Mouse (Mus musculus): ENCODE results near the gene Gucy2c.
"Not testable (repeated sequence)": the region's sequence is repeated elsewhere in the genome, so short reads cannot be mapped to it uniquely, and the experiment has no call there.

The Gucy2c gene

GRCm38 (mm10) chr6:136803093-136803738 lies 21.7 kb upstream of the Gucy2c start:
- no peak for DNase-seq

GRCm38 (mm10) chr6:136801274-136801673 lies 19.7 kb upstream of the Gucy2c start:
- no peak for DNase-seq

- DNase-seq = no peak
Measured at GRCm38 (mm10) chr6:136800710-136801109, 19.1 kb upstream of the Gucy2c start.

GRCm38 (mm10) chr6:136797874-136798693 lies 16.5 kb upstream of the Gucy2c start:
- DNase-seq = not testable (repeated sequence)

GRCm38 (mm10) chr6:136795850-136796249 lies 14.3 kb upstream of the Gucy2c start:
- DNase-seq = no peak

GRCm38 (mm10) chr6:136795110-136795509 lies 13.5 kb upstream of the Gucy2c start:
- DNase-seq = no peak

GRCm38 (mm10) chr6:136793831-136794525 lies 12.4 kb upstream of the Gucy2c start:
- no peak for DNase-seq

- DNase-seq = no peak
Measured at GRCm38 (mm10) chr6:136792884-136793758, 11.6 kb upstream of the Gucy2c start.

- DNase-seq = peak; percentile 80
Measured at GRCm38 (mm10) chr6:136789391-136789971, 7.9 kb upstream of the Gucy2c start.

- DNase-seq = no peak
Measured at GRCm38 (mm10) chr6:136782761-136783160, 1.2 kb upstream of the Gucy2c start.

- no peak for DNase-seq
Measured at GRCm38 (mm10) chr6:136782146-136782545, 581 bp upstream of the Gucy2c start.

GRCm38 (mm10) chr6:136776392-136776791 lies 5.2 kb downstream of the Gucy2c start:
- DNase-seq = no peak

- no peak for DNase-seq
Measured at GRCm38 (mm10) chr6:136769859-136770258, 11.7 kb downstream of the Gucy2c start.

GRCm38 (mm10) chr6:136769143-136769542 lies 12.4 kb downstream of the Gucy2c start:
- DNase-seq = no peak

- no peak for DNase-seq
Measured at GRCm38 (mm10) chr6:136763912-136764311, 17.7 kb downstream of the Gucy2c start.

GRCm38 (mm10) chr6:136750567-136750966 lies 31.0 kb downstream of the Gucy2c start:
- DNase-seq = no peak

GRCm38 (mm10) chr6:136745586-136745985 lies 36.0 kb downstream of the Gucy2c start:
- no peak for DNase-seq

GRCm38 (mm10) chr6:136743729-136744128 lies 37.8 kb downstream of the Gucy2c start:
- DNase-seq = no peak

GRCm38 (mm10) chr6:136742352-136743118 lies 39.0 kb downstream of the Gucy2c start:
- DNase-seq = peak; percentile 89

GRCm38 (mm10) chr6:136741281-136741680 lies 40.3 kb downstream of the Gucy2c start:
- no peak for DNase-seq

- no peak for DNase-seq
Measured at GRCm38 (mm10) chr6:136735766-136736165, 45.8 kb downstream of the Gucy2c start.

Measured in kidney, postnatal 14 days (tissue).